Mouse (Mus musculus) liver, embryonic 14.5 days (tissue): ENCODE measurements around the gene Arhgap20. TPM values are rescaled to one million over a fixed set of nuclear protein-coding genes. Genes with fewer than 3 reads are reported as not detected.

Experiments used
- ATAC-seq: fragments of 200-750 bp; cut with Nextera tagmentation; 2 replicates; pipeline ENCODE4 v1.8.0; 2017; ENCODE audit warnings: moderate number of reproducible peaks, mild to moderate bottlenecking, moderate library complexity; ENCODE audit not compliant: insufficient read depth
- DNase-seq, 3 experiments: peaks; one replicate each; pipeline ENCODE4 v3.0.0-alpha.2; 2012 to 2013; ENCODE audit warnings: low read depth in 3 of 3, low spot score in 3 of 3
- H3K27ac ChIP-seq: fragments of 300-500 bp; sonication (generic); 2 replicates; pipeline ENCODE4 v1.5.1; 2014; ENCODE audit warnings: moderate library complexity, mild to moderate bottlenecking, control low read depth, inconsistent platforms
- H3K27me3 ChIP-seq: fragments of 300-500 bp; sonication (generic); 2 replicates; pipeline ENCODE4 v1.6.1; 2014; ENCODE audit warnings: mild to moderate bottlenecking, low read length, moderate library complexity; ENCODE audit not compliant: control insufficient read depth, insufficient read depth
- H3K36me3 ChIP-seq: fragments of 300-500 bp; sonication (generic); replicated peaks from 2 replicates; pipeline ENCODE4 v1.6.1; 2014; ENCODE audit warnings: low read depth; ENCODE audit not compliant: control insufficient read depth, insufficient read depth
- H3K4me1 ChIP-seq, 2 experiments: fragments of 200-500 bp in 1 of 2; fragments of 300-500 bp in 1 of 2; sonication (generic) in 1 of 2; replicated peaks; 2 replicates each; pipeline ENCODE4 v1.6.1; 2012 to 2014; ENCODE audit warnings: antibody characterized with exemption in 1 of 2, inconsistent platforms in 1 of 2, low read length in 1 of 2; ENCODE audit not compliant: control insufficient read depth in 2 of 2, insufficient read depth in 2 of 2
- H3K4me2 ChIP-seq: fragments of 300-500 bp; sonication (generic); 2 replicates; pipeline ENCODE4 v1.6.1; 2014; ENCODE audit warnings: low read depth, mild to moderate bottlenecking, control low read depth, moderate library complexity
- H3K4me3 ChIP-seq, 2 experiments: fragments of 200-500 bp in 1 of 2; fragments of 300-500 bp in 1 of 2; sonication (generic) in 1 of 2; 2 replicates each; pipeline ENCODE4 v1.5.1; 2012 to 2014; ENCODE audit warnings: low read depth in 2 of 2, low read length in 2 of 2, mild to moderate bottlenecking in 2 of 2, control low read depth in 1 of 2, inconsistent platforms in 1 of 2, moderate library complexity in 1 of 2; ENCODE audit not compliant: insufficient read depth in 1 of 2
- H3K9ac ChIP-seq: fragments of 300-500 bp; sonication (generic); replicated peaks from 2 replicates; pipeline ENCODE4 v1.6.1; 2014; ENCODE audit warnings: mild to moderate bottlenecking, control low read depth, moderate library complexity
- H3K9me3 ChIP-seq: fragments of 300-500 bp; sonication (generic); 2 replicates; pipeline ENCODE4 v1.6.1; 2016; ENCODE audit warnings: low read length, mixed read lengths; ENCODE audit not compliant: control insufficient read depth
- CTCF ChIP-seq: IDR thresholded peaks from 2 replicates; pipeline ENCODE4 v1.5.1; 2016; ENCODE audit warnings: antibody characterized with exemption, low read depth, control low read depth
- EP300 ChIP-seq: IDR thresholded peaks from 2 replicates; pipeline ENCODE4 v1.6.1; 2016; ENCODE audit warnings: antibody characterized with exemption, low read depth
- WGBS: fragments of 180-500 bp; shearing (Covaris S2); extraction: QIAGEN DNeasy Blood & Tissue Kit; methylation state at CpG from one replicate; pipeline ENCODE4 v1.1.7; 2014; ENCODE audit not compliant: insufficient replicate concordance; 5-methylcytosine and 5-hydroxymethylcytosine counted together
- polyA plus RNA-seq, 2 experiments: library from polyadenylated mRNA; depleted of rRNA in 1 of 2; stranded (reverse) in 1 of 2; unstranded in 1 of 2; fragments of >200 nt; fragmentation: Nextera tagmentation in 1 of 2; extraction: Ambion mirVana in 1 of 2; gene quantifications; 2 replicates each; pipeline versions ENCODE4 v1.2.1 to v1.2.3; 2012 to 2014

The Arhgap20 gene
- polyA plus RNA-seq, 2 experiments: 0.02 to 0.03 TPM

GRCm38 (mm10) chr9:51832368-51832767 is 67.2 kb downstream of the Arhgap20 start:
- no peak for TF ChIP-seq CTCF
- TF ChIP-seq EP300: no peak
- no peak overlapping the region for H3K4me2 ChIP-seq
- no peak overlapping the region for H3K9ac ChIP-seq
- no peaks in the 10 kb centered on the region for H3K27me3 ChIP-seq
- DNase-seq (no peak), ATAC-seq (no peak)
- no peaks in the 10 kb centered on the region for H3K9me3 ChIP-seq
- H3K4me1 ChIP-seq: no peaks in the 10 kb centered on the region
- no peaks in the 10 kb centered on the region for H3K36me3 ChIP-seq
- no peak overlapping the region for H3K4me3 ChIP-seq
- 64% methylated on average over 5 of the region's 5 CpGs for WGBS
- H3K27ac ChIP-seq: no peak overlapping the region

- TF ChIP-seq CTCF: no peak
- no peak for TF ChIP-seq EP300
- no peak overlapping the region for H3K4me2 ChIP-seq
- no peaks in the 10 kb centered on the region for H3K36me3 ChIP-seq
- H3K9ac ChIP-seq: no peak overlapping the region
- H3K9me3 ChIP-seq: no peaks in the 10 kb centered on the region
- DNase-seq (no peak), ATAC-seq (no peak)
- WGBS: 65% methylated on average over 7 of the region's 7 CpGs
- H3K27ac ChIP-seq: no peak overlapping the region
- no peak overlapping the region for H3K4me3 ChIP-seq
- no peaks in the 10 kb centered on the region for H3K4me1 ChIP-seq
- no peaks in the 10 kb centered on the region for H3K27me3 ChIP-seq
Observed at GRCm38 (mm10) chr9:51837716-51838115, 72.6 kb downstream of the Arhgap20 start.

GRCm38 (mm10) chr9:51843216-51843615 is 78.1 kb downstream of the Arhgap20 start:
- H3K36me3 ChIP-seq: no peaks in the 10 kb centered on the region
- H3K9me3 ChIP-seq: no peaks in the 10 kb centered on the region
- no peaks in the 10 kb centered on the region for H3K27me3 ChIP-seq
- TF ChIP-seq EP300 (no peak), CTCF (no peak)
- ATAC-seq (no peak), DNase-seq (no peak)
- H3K4me3 ChIP-seq: no peak overlapping the region
- H3K4me1 ChIP-seq: no peaks in the 10 kb centered on the region
- no peak overlapping the region for H3K27ac ChIP-seq
- WGBS: 39% methylated on average over 4 of the region's 4 CpGs
- no peak overlapping the region for H3K4me2 ChIP-seq
- no peak overlapping the region for H3K9ac ChIP-seq

- no peak overlapping the region for H3K9ac ChIP-seq
- no peaks in the 10 kb centered on the region for H3K27me3 ChIP-seq
- no peaks in the 10 kb centered on the region for H3K36me3 ChIP-seq
- H3K4me1 ChIP-seq: no peaks in the 10 kb centered on the region
- DNase-seq: no peak
- H3K4me3 ChIP-seq: no peak overlapping the region
- WGBS: 63% methylated on average over 10 of the region's 10 CpGs
- H3K9me3 ChIP-seq: no peaks in the 10 kb centered on the region
- no peak for TF ChIP-seq CTCF
- TF ChIP-seq EP300: no peak
- H3K4me2 ChIP-seq: no peak overlapping the region
- ATAC-seq: no peak
- no peak overlapping the region for H3K27ac ChIP-seq
Observed at GRCm38 (mm10) chr9:51845796-51846195, 80.7 kb downstream of the Arhgap20 start.

GRCm38 (mm10) chr9:51853772-51854171 is 88.6 kb downstream of the Arhgap20 start:
- ATAC-seq: no peak
- WGBS: 74% methylated on average over 5 of the region's 5 CpGs

More at GRCm38 (mm10) chr9:51853772-51854171, 88.6 kb downstream of the Arhgap20 start:
- Histone ChIP-seq H3K36me3 (no peaks in the 10 kb centered on the region), H3K9ac (no peak overlapping the region), H3K4me2 (no peak overlapping the region), H3K27ac (no peak overlapping the region), H3K27me3 (no peaks in the 10 kb centered on the region), H3K4me1 (no peaks in the 10 kb centered on the region), H3K9me3 (no peaks in the 10 kb centered on the region), H3K4me3 (no peak overlapping the region)
- DNase-seq: no peak
- TF ChIP-seq CTCF (no peak), EP300 (no peak)
